Mouse (Mus musculus) kidney, adult 2 months (tissue): ENCODE measurements around the gene Fga.

Experiments used
- CTCF ChIP-seq: fragments of 200-500 bp; conservative IDR thresholded peaks from 2 replicates; pipeline ENCODE4 v1.5.1; 2011; ENCODE audit warnings: low read depth, mild to moderate bottlenecking, control low read depth, low read length, moderate library complexity, mixed read lengths; ENCODE audit not compliant: insufficient read depth, insufficient read length
- POLR2A ChIP-seq: fragments of 200-500 bp; IDR thresholded peaks from one replicate; pipeline ENCODE4 v1.6.1; 2011; ENCODE audit warnings: low read depth, low read length, control low read depth

GRCm38 (mm10) chr3:83052102-83052501, 26.2 kb downstream of the Fga start:
- no peak for TF ChIP-seq POLR2A
- no peak for TF ChIP-seq CTCF
